Mouse (Mus musculus): ENCODE results near the gene Zc3h13. TPM values are rescaled to one million over a fixed set of nuclear protein-coding genes. Genes with fewer than 3 reads are reported as not detected.
A peak's percentile ranks its signal among the peaks of the same experiment; 100 is the strongest.

Gene Zc3h13
- polyA plus RNA-seq, 1 experiment, result 12.8 TPM

- Histone ChIP-seq H3K27ac (ENCODE audit: control insufficient read depth, insufficient read depth, low read length) (no peak overlapping the region), H3K27me3 (ENCODE audit: control insufficient read depth, insufficient read depth, low read length) (no peaks in the 10 kb centered on the region), H3K4me1 (replicated peaks; ENCODE audit: control insufficient read depth, insufficient read depth, low read length) (peaks cover 2% of the 10 kb centered on the region; the same call in 1 of the 2 replicates), H3K4me3 (ENCODE audit: control insufficient read depth, insufficient read depth, low read length) (no peak overlapping the region), H3K36me3 (ENCODE audit: control insufficient read depth, insufficient read depth, low read length) (no peaks in the 10 kb centered on the region)
- TF ChIP-seq POLR2A (IDR thresholded peaks at IDR 0.05; ENCODE audit: control insufficient read depth, extremely low read depth, insufficient read depth, low read length, poor library complexity), result no peak
- no peak for TF ChIP-seq CTCF (IDR thresholded peaks at IDR 0.05; ENCODE audit: borderline replicate concordance, control insufficient read depth, extremely low read depth, insufficient read depth, low read length, poor library complexity)
- WGBS, result 89% methylated on average over 5 of the region's 5 CpGs
- DNase-seq, result no peak
Observed at GRCm38 (mm10) chr14:75280406-75280805, 3.8 kb upstream of the Zc3h13 start.

- TF ChIP-seq POLR2A (IDR thresholded peaks at IDR 0.05; ENCODE audit: control insufficient read depth, extremely low read depth, insufficient read depth, low read length, poor library complexity) (no peak), CTCF (IDR thresholded peaks at IDR 0.05; ENCODE audit: borderline replicate concordance, control insufficient read depth, extremely low read depth, insufficient read depth, low read length, poor library complexity) (no peak)
- H3K27ac ChIP-seq (ENCODE audit: control insufficient read depth, insufficient read depth, low read length), result no peak overlapping the region
Observed at GRCm38 (mm10) chr14:75283609-75284192, 472 bp upstream of the Zc3h13 start.

GRCm38 (mm10) chr14:75301081-75301480 lies 16.9 kb downstream of the Zc3h13 start:
- H3K27ac ChIP-seq (ENCODE audit: control insufficient read depth, insufficient read depth, low read length), result no peak overlapping the region
- no peak for DNase-seq
- H3K27me3 ChIP-seq (ENCODE audit: control insufficient read depth, insufficient read depth, low read length), result no peaks in the 10 kb centered on the region
- no peak overlapping the region for H3K4me3 ChIP-seq (ENCODE audit: control insufficient read depth, insufficient read depth, low read length)
- no peaks in the 10 kb centered on the region for H3K36me3 ChIP-seq (ENCODE audit: control insufficient read depth, insufficient read depth, low read length)
- TF ChIP-seq CTCF (IDR thresholded peaks at IDR 0.05; ENCODE audit: borderline replicate concordance, control insufficient read depth, extremely low read depth, insufficient read depth, low read length, poor library complexity) (no peak), POLR2A (IDR thresholded peaks at IDR 0.05; ENCODE audit: control insufficient read depth, extremely low read depth, insufficient read depth, low read length, poor library complexity) (no peak)
- H3K4me1 ChIP-seq (replicated peaks; ENCODE audit: control insufficient read depth, insufficient read depth, low read length), result no peaks in the 10 kb centered on the region
- WGBS, result 98% methylated on average over 1 of the region's 1 CpGs

More at GRCm38 (mm10) chr14:75283609-75284192, 472 bp upstream of the Zc3h13 start:
- H3K4me1 ChIP-seq (replicated peaks; ENCODE audit: control insufficient read depth, insufficient read depth, low read length), result peaks cover 2% of the 10 kb centered on the region; the same call in 1 of the 2 replicates
- H3K27me3 ChIP-seq (ENCODE audit: control insufficient read depth, insufficient read depth, low read length), result no peaks in the 10 kb centered on the region
- H3K4me3 ChIP-seq (ENCODE audit: control insufficient read depth, insufficient read depth, low read length), result peak overlapping the region; percentile 86
- DNase-seq, result no peak
- 6% methylated on average over 19 of the region's 19 CpGs for WGBS
- no peaks in the 10 kb centered on the region for H3K36me3 ChIP-seq (ENCODE audit: control insufficient read depth, insufficient read depth, low read length)

GRCm38 (mm10) chr14:75303807-75304206 lies 19.6 kb downstream of the Zc3h13 start:
- 89% methylated on average over 5 of the region's 5 CpGs for WGBS
- no peak for DNase-seq
- H3K27me3 ChIP-seq (ENCODE audit: control insufficient read depth, insufficient read depth, low read length), result no peaks in the 10 kb centered on the region
- no peak overlapping the region for H3K27ac ChIP-seq (ENCODE audit: control insufficient read depth, insufficient read depth, low read length)
- H3K4me3 ChIP-seq (ENCODE audit: control insufficient read depth, insufficient read depth, low read length), result no peak overlapping the region
- H3K36me3 ChIP-seq (ENCODE audit: control insufficient read depth, insufficient read depth, low read length), result no peaks in the 10 kb centered on the region
- no peaks in the 10 kb centered on the region for H3K4me1 ChIP-seq (replicated peaks; ENCODE audit: control insufficient read depth, insufficient read depth, low read length)
- TF ChIP-seq CTCF (IDR thresholded peaks at IDR 0.05; ENCODE audit: borderline replicate concordance, control insufficient read depth, extremely low read depth, insufficient read depth, low read length, poor library complexity), result no peak
- TF ChIP-seq POLR2A (IDR thresholded peaks at IDR 0.05; ENCODE audit: control insufficient read depth, extremely low read depth, insufficient read depth, low read length, poor library complexity), result no peak

GRCm38 (mm10) chr14:75307855-75308254 lies 23.7 kb downstream of the Zc3h13 start:
- H3K27me3 ChIP-seq (ENCODE audit: control insufficient read depth, insufficient read depth, low read length), result no peaks in the 10 kb centered on the region
- TF ChIP-seq POLR2A (IDR thresholded peaks at IDR 0.05; ENCODE audit: control insufficient read depth, extremely low read depth, insufficient read depth, low read length, poor library complexity) (no peak), CTCF (IDR thresholded peaks at IDR 0.05; ENCODE audit: borderline replicate concordance, control insufficient read depth, extremely low read depth, insufficient read depth, low read length, poor library complexity) (no peak)
- no peaks in the 10 kb centered on the region for H3K4me1 ChIP-seq (replicated peaks; ENCODE audit: control insufficient read depth, insufficient read depth, low read length)
- no peak overlapping the region for H3K4me3 ChIP-seq (ENCODE audit: control insufficient read depth, insufficient read depth, low read length)
- H3K36me3 ChIP-seq (ENCODE audit: control insufficient read depth, insufficient read depth, low read length), result 0 out of 2 replicates have a peak, but pooled peaks cover 7% of the 10 kb centered on the region
- DNase-seq, result no peak
- no peak overlapping the region for H3K27ac ChIP-seq (ENCODE audit: control insufficient read depth, insufficient read depth, low read length)

- H3K27ac ChIP-seq (ENCODE audit: control insufficient read depth, insufficient read depth, low read length), result no peak overlapping the region
- H3K4me1 ChIP-seq (replicated peaks; ENCODE audit: control insufficient read depth, insufficient read depth, low read length), result no peaks in the 10 kb centered on the region
- WGBS, result 95% methylated on average over 5 of the region's 5 CpGs
- TF ChIP-seq POLR2A (IDR thresholded peaks at IDR 0.05; ENCODE audit: control insufficient read depth, extremely low read depth, insufficient read depth, low read length, poor library complexity) (no peak), CTCF (IDR thresholded peaks at IDR 0.05; ENCODE audit: borderline replicate concordance, control insufficient read depth, extremely low read depth, insufficient read depth, low read length, poor library complexity) (no peak)
- H3K27me3 ChIP-seq (ENCODE audit: control insufficient read depth, insufficient read depth, low read length), result no peaks in the 10 kb centered on the region
- DNase-seq, result no peak
- 0 out of 2 replicates have a peak, but pooled peaks cover 8% of the 10 kb centered on the region for H3K36me3 ChIP-seq (ENCODE audit: control insufficient read depth, insufficient read depth, low read length)
- H3K4me3 ChIP-seq (ENCODE audit: control insufficient read depth, insufficient read depth, low read length), result no peak overlapping the region
Observed at GRCm38 (mm10) chr14:75309336-75309992, 25.3 kb downstream of the Zc3h13 start.

Measured in thymus, adult 2 months (tissue).